Mouse (Mus musculus): Measurements from ENCODE around the gene Hs2st1. TPM values are rescaled to one million over a fixed set of nuclear protein-coding genes. Genes with fewer than 3 reads are reported as not detected.

Hs2st1 gene
- polyA plus RNA-seq, 1 experiment from 2014 or later: 12.8 TPM

DNA sequence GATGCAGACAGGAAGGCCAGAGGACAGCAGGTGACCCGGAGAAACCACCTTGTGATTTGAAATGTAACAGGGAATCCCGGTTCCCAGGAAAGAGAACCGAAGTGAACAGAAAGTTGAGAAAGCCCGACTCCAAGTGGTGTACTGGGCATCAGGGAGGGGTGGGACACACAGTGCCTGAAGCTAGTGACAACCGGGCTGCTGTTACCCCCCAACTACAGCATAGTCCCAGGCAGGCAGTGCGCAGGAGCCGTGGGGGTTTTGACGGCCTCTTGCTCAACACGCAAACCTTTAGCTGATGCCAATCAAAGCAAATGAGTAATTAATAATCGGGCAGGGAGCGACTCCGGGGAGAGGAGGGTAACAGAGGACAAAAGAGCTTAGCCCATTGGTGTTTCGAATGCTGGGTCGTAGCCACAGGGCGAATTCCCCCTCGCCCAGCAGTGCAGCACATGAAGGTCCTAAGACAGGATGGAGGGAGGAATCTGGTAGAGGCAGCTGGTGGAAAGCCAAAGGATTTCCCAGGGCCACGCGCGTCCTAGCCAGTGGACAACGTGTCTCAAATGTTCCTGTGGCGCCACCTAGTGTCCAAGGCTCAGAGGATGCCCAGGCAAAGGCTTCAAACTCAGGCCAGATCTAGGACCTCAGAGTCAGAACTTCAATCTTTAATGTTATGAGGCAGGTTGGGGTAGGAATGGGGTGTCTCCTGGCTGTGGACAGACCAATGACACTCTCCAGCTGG, 170.5 kb downstream of the Hs2st1 start:
- peak; percentile 81 for ATAC-seq (ENCODE audit: insufficient read depth, low FRiP score, low read depth)
- Histone ChIP-seq H3K4me2 (peak overlapping the region; percentile 51), H3K9ac (no peak overlapping the region), H3K9me3 (no peaks in the 10 kb centered on the region), H3K27ac (no peak overlapping the region), H3K4me1 (peaks cover 13% of the 10 kb centered on the region; the same call in 1 of the 2 replicates), H3K36me3 (no peaks in the 10 kb centered on the region), H3K4me3 (replicated peaks) (peak overlapping the region; percentile 21), H3K27me3 (replicated peaks) (no peaks in the 10 kb centered on the region)
- 37% methylated on average over 21 of the region's 21 CpGs for WGBS

DNA sequence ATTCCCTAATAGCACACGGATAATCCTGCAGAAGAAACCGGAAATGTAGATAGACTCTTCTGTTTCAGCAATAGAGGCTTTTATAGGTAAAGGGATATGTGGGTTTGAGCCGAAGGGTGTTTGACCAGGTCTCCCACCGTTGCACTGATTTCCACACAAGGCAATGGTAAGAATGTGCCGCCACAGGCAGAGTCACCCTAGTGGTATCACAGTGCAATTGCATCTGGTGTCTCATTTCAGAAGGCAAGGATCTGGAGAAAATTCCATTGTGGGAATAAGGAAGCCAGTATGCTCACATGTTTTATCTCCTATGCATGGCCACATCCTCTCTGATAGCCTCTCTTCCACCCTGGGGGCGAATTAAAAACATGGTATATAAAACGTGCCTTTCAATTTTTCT, 171.8 kb downstream of the Hs2st1 start:
- H3K4me3 ChIP-seq (replicated peaks): no peak overlapping the region
- no peaks in the 10 kb centered on the region for H3K27me3 ChIP-seq (replicated peaks)
- WGBS: 83% methylated on average over 7 of the region's 7 CpGs
- ATAC-seq (ENCODE audit: insufficient read depth, low FRiP score, low read depth): no peak
- H3K4me1 ChIP-seq: peaks cover 13% of the 10 kb centered on the region; the same call in 1 of the 2 replicates
- no peak overlapping the region for H3K9ac ChIP-seq
- H3K4me2 ChIP-seq: no peak overlapping the region
- H3K9me3 ChIP-seq: no peaks in the 10 kb centered on the region
- H3K27ac ChIP-seq: no peak overlapping the region
- H3K36me3 ChIP-seq: no peaks in the 10 kb centered on the region

DNA sequence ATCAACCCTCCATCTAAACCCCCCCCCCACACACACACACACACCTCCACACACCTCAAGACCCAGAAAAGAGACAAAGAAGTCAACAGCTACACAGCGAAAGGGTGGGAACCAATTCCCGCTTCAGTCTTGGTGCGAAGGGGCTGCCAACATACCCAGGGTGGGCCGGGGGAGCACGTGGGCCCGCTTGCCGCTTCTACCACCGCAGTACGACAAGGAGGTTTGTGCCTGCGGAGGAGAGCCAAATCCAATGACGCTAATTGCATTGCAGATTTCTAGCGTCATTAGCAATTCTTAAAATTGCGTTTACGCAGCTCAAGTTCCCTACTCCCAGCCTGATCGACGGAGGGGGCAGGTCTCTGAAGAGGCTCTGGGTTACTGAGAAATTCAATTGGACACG, 173.5 kb downstream of the Hs2st1 start:
- WGBS: 76% methylated on average over 17 of the region's 17 CpGs
- no peak overlapping the region for H3K4me2 ChIP-seq
- H3K27me3 ChIP-seq (replicated peaks): no peaks in the 10 kb centered on the region
- H3K4me1 ChIP-seq: peaks cover 13% of the 10 kb centered on the region; the same call in 1 of the 2 replicates
- no peak overlapping the region for H3K9ac ChIP-seq
- H3K4me3 ChIP-seq (replicated peaks): no peak overlapping the region
- no peaks in the 10 kb centered on the region for H3K9me3 ChIP-seq
- H3K36me3 ChIP-seq: no peaks in the 10 kb centered on the region
- no peak for ATAC-seq (ENCODE audit: insufficient read depth, low FRiP score, low read depth)
- no peak overlapping the region for H3K27ac ChIP-seq

DNA sequence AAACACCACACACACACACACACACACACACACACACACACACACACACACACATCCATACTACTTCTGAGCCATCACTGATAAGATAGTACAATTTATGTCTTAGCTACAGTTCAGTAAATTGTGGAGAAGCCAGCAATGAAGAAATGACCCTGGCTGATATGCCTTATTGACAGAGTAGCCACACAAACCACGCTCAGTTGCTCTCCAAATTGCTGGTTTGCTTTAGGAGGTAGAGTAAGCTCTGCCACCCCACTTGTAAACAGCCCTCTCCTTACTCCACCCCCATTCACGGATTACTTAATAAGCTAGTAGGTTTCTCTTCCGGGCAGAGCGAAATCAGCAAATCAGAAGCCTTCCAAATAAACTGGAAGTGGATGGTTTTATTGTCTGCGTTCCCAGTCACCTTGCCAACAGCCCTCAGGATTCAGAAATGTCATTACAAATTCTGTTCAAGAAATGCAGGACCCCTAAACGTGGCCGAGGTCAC, 175.5 kb downstream of the Hs2st1 start:
- no peaks in the 10 kb centered on the region for H3K27me3 ChIP-seq (replicated peaks)
- H3K9ac ChIP-seq: no peak overlapping the region
- WGBS: 65% methylated on average over 7 of the region's 7 CpGs
- ATAC-seq (ENCODE audit: insufficient read depth, low FRiP score, low read depth): no peak
- no peak overlapping the region for H3K4me2 ChIP-seq
- peaks cover 2% of the 10 kb centered on the region; the same call in 1 of the 2 replicates for H3K4me1 ChIP-seq
- no peak overlapping the region for H3K4me3 ChIP-seq (replicated peaks)
- H3K36me3 ChIP-seq: no peaks in the 10 kb centered on the region
- H3K27ac ChIP-seq: no peak overlapping the region
- no peaks in the 10 kb centered on the region for H3K9me3 ChIP-seq

DNA sequence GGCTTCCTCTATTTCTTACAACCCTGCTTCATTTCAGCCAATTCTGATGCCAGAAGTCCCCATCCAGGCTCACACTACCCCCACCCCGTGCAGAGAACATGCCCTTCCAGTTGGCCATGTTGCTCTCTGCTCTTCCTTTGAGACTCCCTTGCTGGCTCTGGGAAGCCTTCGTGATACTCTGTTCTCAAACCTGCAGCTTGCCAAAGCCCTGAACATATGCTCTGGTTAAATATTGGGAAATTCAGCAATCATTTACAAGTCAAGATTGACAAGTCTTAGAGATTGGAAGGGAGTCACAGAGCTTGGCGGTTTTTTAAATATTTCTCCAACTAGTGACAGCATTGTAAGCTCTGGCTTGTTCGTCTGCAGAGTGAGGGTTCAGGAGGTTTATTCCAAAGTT, 183.5 kb downstream of the Hs2st1 start:
- H3K27me3 ChIP-seq (replicated peaks): no peaks in the 10 kb centered on the region
- ATAC-seq (ENCODE audit: insufficient read depth, low FRiP score, low read depth): no peak
- WGBS: 70% methylated on average over 4 of the region's 4 CpGs
- H3K4me1 ChIP-seq: no peaks in the 10 kb centered on the region
- H3K36me3 ChIP-seq: no peaks in the 10 kb centered on the region
- no peak overlapping the region for H3K27ac ChIP-seq
- no peaks in the 10 kb centered on the region for H3K9me3 ChIP-seq
- H3K4me2 ChIP-seq: no peak overlapping the region
- H3K9ac ChIP-seq: no peak overlapping the region
- no peak overlapping the region for H3K4me3 ChIP-seq (replicated peaks)

DNA sequence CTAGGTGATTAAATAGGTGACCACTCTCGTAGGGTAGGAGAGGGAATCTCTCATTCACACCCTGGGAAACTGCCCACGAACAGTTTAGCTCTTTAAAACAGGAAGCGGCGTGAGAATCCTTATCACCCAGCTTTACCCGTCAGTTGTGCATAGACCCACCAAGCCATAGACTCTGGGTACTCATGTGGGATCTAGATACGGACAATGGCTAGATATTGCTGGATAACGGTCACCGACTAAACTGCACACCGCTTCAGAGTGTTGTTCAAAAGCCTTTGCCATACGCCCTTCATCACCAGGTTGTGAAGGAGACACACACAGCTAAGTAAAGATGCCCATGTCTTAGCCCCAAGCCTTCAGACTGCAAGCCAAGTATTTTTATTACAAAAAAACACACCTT, 185.3 kb downstream of the Hs2st1 start:
- H3K27ac ChIP-seq: no peak overlapping the region
- no peak overlapping the region for H3K9ac ChIP-seq
- no peak overlapping the region for H3K4me3 ChIP-seq (replicated peaks)
- H3K4me2 ChIP-seq: no peak overlapping the region
- 84% methylated on average over 10 of the region's 10 CpGs for WGBS
- no peaks in the 10 kb centered on the region for H3K36me3 ChIP-seq
- no peaks in the 10 kb centered on the region for H3K9me3 ChIP-seq
- no peaks in the 10 kb centered on the region for H3K4me1 ChIP-seq
- H3K27me3 ChIP-seq (replicated peaks): no peaks in the 10 kb centered on the region
- no peak for ATAC-seq (ENCODE audit: insufficient read depth, low FRiP score, low read depth)

DNA sequence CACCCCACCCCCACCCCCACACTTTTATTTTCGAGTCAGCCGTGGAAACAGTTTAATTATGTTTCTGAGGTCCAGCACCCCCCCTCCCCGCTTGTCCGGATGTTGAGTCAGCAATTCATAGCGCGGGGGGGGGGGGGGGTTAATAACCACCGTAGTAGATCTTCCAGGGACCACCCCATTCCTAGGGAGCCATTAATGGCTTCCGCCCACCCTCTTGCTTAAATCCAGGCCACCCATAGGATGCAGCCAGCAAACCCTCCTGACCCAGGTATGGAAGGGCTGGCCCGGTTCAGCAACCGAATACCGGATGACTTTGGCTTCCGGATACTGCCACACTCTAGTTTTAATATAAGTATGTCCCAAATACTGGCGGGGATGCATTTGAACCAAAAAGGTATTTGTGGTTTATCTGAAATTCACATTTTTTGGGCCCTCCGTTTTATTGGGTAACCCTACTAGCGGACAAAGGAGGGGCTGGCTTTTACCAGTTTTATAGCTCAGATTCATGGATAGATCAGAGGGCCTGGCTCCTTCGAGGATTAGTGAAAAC, 188.5 kb downstream of the Hs2st1 start:
- Histone ChIP-seq H3K27me3 (replicated peaks) (no peaks in the 10 kb centered on the region), H3K4me1 (no peaks in the 10 kb centered on the region), H3K27ac (no peak overlapping the region), H3K36me3 (no peaks in the 10 kb centered on the region), H3K4me3 (replicated peaks) (peak overlapping the region; percentile 36), H3K9me3 (no peaks in the 10 kb centered on the region), H3K9ac (no peak overlapping the region), H3K4me2 (peak overlapping the region; percentile 65)
- ATAC-seq (ENCODE audit: insufficient read depth, low FRiP score, low read depth): no peak
- 33% methylated on average over 15 of the region's 16 CpGs for WGBS

DNA sequence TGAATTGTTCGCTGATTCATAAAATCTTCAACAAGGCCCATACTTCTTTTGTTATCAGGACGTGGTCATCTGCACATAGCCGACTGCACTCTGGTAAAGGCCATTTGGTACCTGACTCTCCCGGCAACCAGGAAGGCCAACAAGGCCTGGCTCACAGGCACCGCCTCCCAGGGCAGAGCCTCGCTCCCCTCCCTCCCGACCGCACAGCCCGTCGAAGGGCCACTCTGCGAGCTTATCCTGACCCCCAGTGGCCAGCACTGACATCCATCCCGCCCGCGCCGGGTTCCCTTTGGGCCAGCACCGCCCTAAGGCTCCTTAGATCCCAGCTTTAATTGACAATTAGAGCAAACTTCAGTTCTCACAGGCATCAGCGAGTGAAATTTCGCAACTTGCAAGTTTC, 189.1 kb downstream of the Hs2st1 start:
- H3K27ac ChIP-seq: no peak overlapping the region
- peak overlapping the region; percentile 36 for H3K4me3 ChIP-seq (replicated peaks)
- peak overlapping the region; percentile 65 for H3K4me2 ChIP-seq
- peak; percentile 94 for ATAC-seq (ENCODE audit: insufficient read depth, low FRiP score, low read depth)
- H3K4me1 ChIP-seq: no peaks in the 10 kb centered on the region
- 3% methylated on average over 18 of the region's 18 CpGs for WGBS
- no peaks in the 10 kb centered on the region for H3K36me3 ChIP-seq
- H3K9me3 ChIP-seq: no peaks in the 10 kb centered on the region
- no peaks in the 10 kb centered on the region for H3K27me3 ChIP-seq (replicated peaks)
- H3K9ac ChIP-seq: 0 out of 2 replicates have a peak overlapping the region, but pooled peaks have one; percentile 6

DNA sequence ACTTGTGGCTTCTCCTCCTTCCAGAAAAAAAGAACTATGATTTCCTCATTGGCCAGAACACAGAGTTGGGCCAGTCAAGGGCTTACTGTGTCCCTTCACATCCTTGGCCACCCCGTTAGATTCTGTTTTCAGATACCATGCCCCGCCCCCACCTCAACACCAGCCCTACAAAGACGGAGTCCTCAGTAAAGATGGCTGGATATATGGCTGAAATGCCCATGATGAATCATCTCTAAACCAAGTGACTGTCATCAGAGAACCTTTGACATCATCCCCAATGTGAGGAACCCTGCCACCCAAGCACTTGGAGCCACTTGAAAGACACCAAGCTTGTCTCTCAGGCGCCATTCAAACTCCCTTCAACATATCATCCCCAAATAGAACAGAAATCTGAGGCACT, 190.2 kb downstream of the Hs2st1 start:
- H3K36me3 ChIP-seq: no peaks in the 10 kb centered on the region
- no peak for ATAC-seq (ENCODE audit: insufficient read depth, low FRiP score, low read depth)
- WGBS: 79% methylated on average over 4 of the region's 4 CpGs
- no peaks in the 10 kb centered on the region for H3K4me1 ChIP-seq
- H3K9me3 ChIP-seq: no peaks in the 10 kb centered on the region
- H3K9ac ChIP-seq: no peak overlapping the region
- no peak overlapping the region for H3K4me3 ChIP-seq (replicated peaks)
- H3K27ac ChIP-seq: no peak overlapping the region
- H3K27me3 ChIP-seq (replicated peaks): no peaks in the 10 kb centered on the region
- H3K4me2 ChIP-seq: no peak overlapping the region

Other genes with a start within 250 kb of the Hs2st1 start
- 640 and 675 TPM in 2 replicates for gene Selenof, start 123 bp upstream of the Hs2st1 start, polyA plus RNA-seq (2015; fragmentation: Nextera tagmentation; extraction: Ambion mirVana)
- 98.1 and 103 TPM in 2 replicates for gene Sh3glb1, start 150.2 kb upstream of the Hs2st1 start, polyA plus RNA-seq (2015; fragmentation: Nextera tagmentation; extraction: Ambion mirVana)
- gene Clca3a1, start 190.8 kb upstream of the Hs2st1 start, polyA plus RNA-seq (2015; fragmentation: Nextera tagmentation; extraction: Ambion mirVana): 14.2 and 18.1 TPM in 2 replicates
- 1.6 and 3.1 TPM in 2 replicates for gene Clca3a2, start 249.3 kb upstream of the Hs2st1 start, polyA plus RNA-seq (2015; fragmentation: Nextera tagmentation; extraction: Ambion mirVana)

Measured in stomach, embryonic 15.5 days (tissue).